Mouse (Mus musculus) liver, adult 2 months (tissue): ENCODE results near the gene C5ar1. TPM values are rescaled to one million over a fixed set of nuclear protein-coding genes. Genes with fewer than 3 reads are reported as not detected.

Experiments
- DNase-seq: peaks from one replicate; pipeline ENCODE4 v3.0.0-alpha.2; 2011; ENCODE audit warnings: low read depth, low spot score; ENCODE audit errors: extremely low read depth
- H3K27ac ChIP-seq: fragments of 200-500 bp; replicated peaks from 2 replicates; pipeline ENCODE4 v1.5.1; 2012; ENCODE audit warnings: low read depth, mild to moderate bottlenecking, control low read depth, inconsistent platforms, low read length; ENCODE audit not compliant: insufficient read depth
- H3K27me3 ChIP-seq: fragments of 200-500 bp; 2 replicates; pipeline ENCODE4 v1.6.1; 2012; ENCODE audit warnings: mild to moderate bottlenecking, moderate library complexity, low read length, inconsistent platforms; ENCODE audit not compliant: control insufficient read depth, insufficient read depth
- H3K36me3 ChIP-seq: fragments of 200-500 bp; 2 replicates; pipeline ENCODE4 v1.6.1; 2012; ENCODE audit warnings: low read length, inconsistent platforms; ENCODE audit not compliant: control insufficient read depth, insufficient read depth
- H3K4me1 ChIP-seq: fragments of 200-500 bp; 2 replicates; pipeline ENCODE4 v1.6.1; 2011; ENCODE audit warnings: low read length; ENCODE audit not compliant: control insufficient read depth, insufficient read depth
- H3K4me3 ChIP-seq: fragments of 200-500 bp; 2 replicates; pipeline ENCODE4 v1.5.1; 2011; ENCODE audit warnings: low read depth, mild to moderate bottlenecking, control low read depth, low read length, moderate library complexity; ENCODE audit not compliant: insufficient read depth
- H3K79me2 ChIP-seq: fragments of 200-500 bp; 2 replicates; pipeline ENCODE4 v1.6.1; 2012; ENCODE audit warnings: inconsistent platforms, mild to moderate bottlenecking, low read length, moderate library complexity; ENCODE audit not compliant: control insufficient read depth, insufficient read depth
- H3K9ac ChIP-seq: fragments of 200-500 bp; 2 replicates; pipeline ENCODE4 v1.6.1; 2012; ENCODE audit warnings: low read depth, mild to moderate bottlenecking, control low read depth, inconsistent platforms, low read length
- CTCF ChIP-seq: fragments of 200-500 bp; IDR thresholded peaks from 2 replicates; pipeline ENCODE4 v1.5.1; 2011; ENCODE audit warnings: low read depth, low read length, control low read depth
- POLR2A ChIP-seq: fragments of 200-500 bp; IDR thresholded peaks from 2 replicates; pipeline ENCODE4 v1.6.1; 2011; ENCODE audit warnings: low read length, control low read depth; ENCODE audit not compliant: insufficient read depth; ENCODE audit errors: extremely low read depth
- WGBS: fragments of 180-500 bp; shearing (Covaris S2); methylation state at CpG from one replicate; pipeline ENCODE4 v1.1.7; 2018; 5-methylcytosine and 5-hydroxymethylcytosine counted together
- polyA plus RNA-seq: library from polyadenylated mRNA; depleted of rRNA; stranded (reverse); fragments of >200 nt; gene quantifications from 2 replicates; pipeline ENCODE4 v1.2.3, GENCODE M21; 2012
- total RNA-seq: library from RNA; depleted of rRNA; stranded (reverse); fragments of >200 nt; gene quantifications from 2 replicates; pipeline ENCODE4 v1.2.3, GENCODE M21; 2014

The C5ar1 gene
- total and polyA plus RNA-seq, 2 experiments: 0.46 to 0.88 TPM

DNA sequence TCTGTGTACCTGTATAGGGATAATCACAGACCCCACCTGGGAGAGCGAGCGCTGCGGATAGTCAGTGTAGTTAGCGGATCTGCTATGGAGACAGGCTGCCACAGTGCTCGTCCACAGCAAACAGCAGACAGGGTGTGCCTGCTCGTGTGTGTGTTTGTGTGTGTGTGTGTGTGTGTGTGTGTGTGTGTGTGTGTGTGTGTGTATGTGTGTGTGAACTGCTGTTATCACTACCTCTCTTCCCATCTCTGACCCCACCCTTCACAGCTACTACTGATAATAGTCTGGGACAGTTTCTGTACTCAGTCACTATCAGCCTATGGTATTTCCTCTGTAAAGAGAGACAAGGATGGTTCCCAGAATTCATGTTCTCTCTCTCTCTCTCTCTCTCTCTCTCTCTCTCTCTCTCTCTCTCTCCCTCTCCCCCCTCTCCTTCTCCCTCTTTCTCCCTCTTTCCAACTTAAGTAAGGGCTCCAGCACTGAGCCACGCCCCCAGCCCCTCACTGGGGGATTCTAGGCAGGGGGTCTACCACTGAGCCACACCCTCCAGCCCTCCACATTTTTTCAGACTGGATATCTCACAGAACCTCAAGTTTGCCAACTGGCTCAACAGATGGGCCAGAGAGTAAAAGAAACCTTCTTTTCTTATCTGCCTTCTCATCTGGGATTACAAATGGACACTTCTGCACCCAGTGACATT, 18.9 kb downstream of the C5ar1 start:
- H3K36me3 ChIP-seq: no peaks in the 10 kb centered on the region
- H3K27me3 ChIP-seq: no peaks in the 10 kb centered on the region
- no peak for DNase-seq
- no peak for TF ChIP-seq CTCF
- TF ChIP-seq POLR2A: no peak
- H3K4me3 ChIP-seq: no peak overlapping the region; the same call in 1 of the 2 replicates
- H3K4me1 ChIP-seq: 0 out of 2 replicates have a peak, but pooled peaks cover 2% of the 10 kb centered on the region
- no peaks in the 10 kb centered on the region for H3K79me2 ChIP-seq
- H3K9ac ChIP-seq: no peak overlapping the region
- H3K27ac ChIP-seq: peak overlapping the region; percentile 58
- 75% methylated on average over 7 of the region's 7 CpGs for WGBS

- H3K4me3 ChIP-seq: peak overlapping the region; percentile 10
- 68% methylated on average over 9 of the region's 9 CpGs for WGBS
- H3K9ac ChIP-seq: no peak overlapping the region
- H3K4me1 ChIP-seq: 0 out of 2 replicates have a peak, but pooled peaks cover 2% of the 10 kb centered on the region
- TF ChIP-seq POLR2A (no peak), CTCF (no peak)
- H3K27ac ChIP-seq: peak overlapping the region; percentile 43; the same call in 1 of the 2 replicates
- H3K36me3 ChIP-seq: no peaks in the 10 kb centered on the region
- H3K27me3 ChIP-seq: no peaks in the 10 kb centered on the region
- DNase-seq: no peak
- no peaks in the 10 kb centered on the region for H3K79me2 ChIP-seq
Measured at GRCm38 (mm10) chr7:16239554-16239997, 19.8 kb downstream of the C5ar1 start.

DNA sequence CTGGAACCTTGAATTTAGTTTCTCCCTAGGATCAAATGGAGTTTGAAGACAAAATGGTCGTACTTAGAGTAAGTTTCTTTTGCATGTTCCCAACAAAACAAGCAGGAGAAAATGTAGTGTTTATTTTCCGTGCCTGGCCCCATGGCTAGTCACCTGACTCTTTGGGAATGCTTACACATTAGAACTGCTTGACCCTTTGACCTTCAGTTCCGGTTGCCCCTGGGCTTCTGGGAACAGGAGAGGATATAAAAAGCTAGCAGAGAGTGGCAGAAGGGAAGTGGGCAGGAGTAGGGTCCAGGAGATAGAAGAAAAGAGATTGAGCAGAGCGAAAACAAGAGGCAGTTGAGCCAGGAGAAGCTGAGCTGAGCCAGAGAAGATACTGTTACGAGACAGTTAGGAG, 29.5 kb downstream of the C5ar1 start:
- no peaks in the 10 kb centered on the region for H3K27me3 ChIP-seq
- H3K79me2 ChIP-seq: no peaks in the 10 kb centered on the region
- no peak overlapping the region for H3K9ac ChIP-seq
- no peaks in the 10 kb centered on the region for H3K36me3 ChIP-seq
- DNase-seq: peak; percentile 19
- peak overlapping the region; percentile 61 for H3K27ac ChIP-seq
- 0 out of 2 replicates have a peak, but pooled peaks cover 1% of the 10 kb centered on the region for H3K4me1 ChIP-seq
- H3K4me3 ChIP-seq: no peak overlapping the region
- WGBS: 35% methylated on average over 5 of the region's 5 CpGs
- TF ChIP-seq CTCF (no peak), POLR2A (no peak)

DNA sequence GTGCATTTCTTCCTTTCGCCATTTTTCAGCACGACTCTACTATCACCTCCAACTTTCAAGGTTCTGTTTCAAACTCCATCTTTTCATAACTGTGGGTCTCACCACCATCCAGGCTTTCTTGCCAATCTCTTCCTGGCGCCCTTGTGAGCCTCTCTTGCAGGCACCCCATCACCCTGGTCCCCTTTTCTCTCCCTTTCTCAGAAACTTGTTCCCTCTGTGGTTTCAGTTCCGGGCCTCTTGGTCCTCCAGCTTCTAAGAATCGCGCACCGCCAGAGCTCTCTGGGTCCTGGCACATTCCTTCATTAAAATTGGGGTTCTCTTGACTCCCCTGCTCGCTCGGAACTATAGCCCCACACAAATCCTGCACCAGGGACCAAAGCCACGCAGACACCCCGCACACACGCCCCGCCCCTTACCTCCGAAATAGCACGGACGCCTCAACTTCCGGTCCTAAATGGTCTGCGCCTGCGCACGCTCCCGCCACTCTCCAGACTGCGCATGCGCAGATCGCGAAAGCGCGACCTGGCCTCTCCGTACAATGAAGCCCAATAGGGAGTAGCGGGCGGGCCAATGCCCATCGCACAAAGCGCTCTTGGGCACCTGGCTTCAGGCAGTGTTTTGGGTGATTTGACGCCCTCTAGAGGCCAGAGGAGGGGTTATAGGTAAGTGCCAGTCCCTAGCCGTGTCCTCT, 37.6 kb downstream of the C5ar1 start, which contains the start of gene Dhx34:
Gene Dhx34, minus strand, starts transcription at position 456 of the 691 bp plus-strand sequence.
- peak; percentile 58; the same call in 1 of the 2 replicates for TF ChIP-seq POLR2A
- TF ChIP-seq CTCF: peak; percentile 71
- H3K4me3 ChIP-seq: peak within 1 kb of the TSS; percentile 70
- H3K27ac ChIP-seq: peak within 1 kb of the TSS; percentile 87
- H3K27me3 ChIP-seq: no peaks in the 10 kb centered on the region
- H3K36me3 ChIP-seq: no peaks in the 10 kb centered on the region
- H3K9ac ChIP-seq: peak within 1 kb of the TSS; percentile 79
- under 1% methylated on average over 34 of the region's 34 CpGs for WGBS
- H3K4me1 ChIP-seq: peaks cover 2% of the 10 kb centered on the region; the same call in 1 of the 2 replicates
- no peaks in the 10 kb centered on the region for H3K79me2 ChIP-seq
- peak; percentile 89 for DNase-seq

DNA sequence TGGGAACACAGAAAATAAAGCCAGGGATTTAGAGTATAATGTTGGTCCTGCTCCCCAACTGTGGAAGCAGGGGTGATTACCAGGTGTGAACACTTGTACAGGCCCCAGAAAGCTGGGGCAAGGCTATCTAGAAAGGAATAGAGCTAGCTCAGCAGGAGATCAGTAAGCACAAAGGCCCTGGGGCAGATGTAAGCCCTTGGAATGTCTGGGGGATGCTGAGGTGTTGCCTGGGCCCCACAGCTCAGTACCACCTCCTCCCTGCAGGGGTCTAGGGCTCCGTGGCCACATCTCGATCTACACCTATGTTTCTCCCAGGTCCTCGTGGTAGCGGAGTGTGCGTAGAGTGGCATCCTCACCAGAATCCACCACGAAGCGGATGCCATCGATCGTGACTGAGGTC, 45.4 kb downstream of the C5ar1 start:
- TF ChIP-seq POLR2A: no peak
- no peak for TF ChIP-seq CTCF
- Histone ChIP-seq H3K4me1 (no peaks in the 10 kb centered on the region), H3K9ac (no peak overlapping the region), H3K27me3 (no peaks in the 10 kb centered on the region), H3K27ac (no peak overlapping the region), H3K79me2 (no peaks in the 10 kb centered on the region), H3K36me3 (peaks cover 3% of the 10 kb centered on the region), H3K4me3 (no peak overlapping the region)
- DNase-seq: no peak
- 97% methylated on average over 9 of the region's 9 CpGs for WGBS

DNA sequence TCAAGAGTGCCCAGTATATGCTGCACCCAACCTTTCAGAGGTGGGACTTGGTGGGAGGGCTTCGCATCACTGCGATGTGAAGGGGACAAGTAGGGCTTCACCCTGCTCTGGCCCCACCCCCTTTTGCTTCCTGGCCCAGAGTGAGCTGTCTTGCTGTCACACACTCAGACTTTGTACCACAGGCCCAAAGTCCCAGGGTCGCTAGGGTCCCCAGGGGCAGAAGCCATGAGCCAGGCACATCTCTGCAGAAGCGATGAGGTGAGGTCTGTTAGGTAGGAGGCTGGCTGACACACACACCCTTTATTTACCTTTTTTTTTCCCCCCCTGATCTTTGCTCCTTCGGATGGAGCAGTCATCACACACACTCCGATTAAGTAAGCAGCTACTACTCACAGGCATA, 46.1 kb downstream of the C5ar1 start:
- Histone ChIP-seq H3K36me3 (peaks cover 3% of the 10 kb centered on the region), H3K4me1 (no peaks in the 10 kb centered on the region), H3K27ac (no peak overlapping the region), H3K27me3 (no peaks in the 10 kb centered on the region), H3K79me2 (no peaks in the 10 kb centered on the region), H3K4me3 (no peak overlapping the region), H3K9ac (no peak overlapping the region)
- no peak for TF ChIP-seq CTCF
- TF ChIP-seq POLR2A: no peak
- no peak for DNase-seq
- WGBS: 55% methylated on average over 6 of the region's 6 CpGs
